Mouse (Mus musculus): Measurements from ENCODE around the gene Agr2. TPM values are rescaled to one million over a fixed set of nuclear protein-coding genes. Genes with fewer than 3 reads are reported as not detected.
A peak's percentile ranks its signal among the peaks of the same experiment; 100 is the strongest.

Gene Agr2
- polyA plus RNA-seq, 1 experiment from 2014 or later, result not detected

DNA sequence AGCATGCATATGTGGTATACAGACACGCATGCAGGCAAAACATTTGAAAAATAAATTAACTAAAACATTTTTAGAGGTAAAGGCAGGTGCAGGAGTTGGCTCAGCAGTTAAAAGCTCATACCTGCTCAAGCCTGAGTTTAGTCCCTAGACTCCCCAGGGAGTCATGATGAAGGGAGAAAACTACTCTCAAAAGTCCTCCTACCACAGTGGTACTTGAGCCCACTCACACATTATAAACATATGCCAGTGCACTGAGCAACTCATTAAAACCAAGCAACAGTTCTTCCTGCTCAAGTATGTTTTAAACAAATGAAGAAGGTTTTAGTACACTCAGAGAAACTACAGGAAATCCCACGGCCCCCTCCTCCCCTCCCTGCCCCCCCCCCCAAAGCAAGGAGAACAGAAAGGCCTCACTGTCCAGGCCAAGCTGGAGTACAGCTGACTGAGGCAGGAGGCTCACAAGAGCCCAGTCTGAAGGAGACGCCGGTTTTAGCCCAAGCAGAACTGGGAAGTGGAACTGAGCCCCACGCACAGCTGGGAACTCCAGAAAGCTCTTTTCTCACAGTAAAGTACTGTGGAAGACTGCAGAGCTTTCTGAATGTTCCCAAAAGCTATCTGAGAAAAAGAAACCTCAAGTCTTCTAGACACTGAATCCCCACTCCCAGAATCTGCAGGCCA is 36.4 kb downstream of the Agr2 start:
- WGBS, result 80% methylated on average over 5 of the region's 5 CpGs
- H3K9me3 ChIP-seq (ENCODE audit: control insufficient read depth, low read length), result no peaks in the 10 kb centered on the region
- H3K4me1 ChIP-seq (ENCODE audit: control insufficient read depth, insufficient read depth, low read length), result no peaks in the 10 kb centered on the region
- H3K36me3 ChIP-seq (ENCODE audit: control insufficient read depth, insufficient read depth, low read length), result no peaks in the 10 kb centered on the region
- ATAC-seq (ENCODE audit: low FRiP score, low TSS enrichment) (no peak), DNase-seq (no peak)
- H3K4me3 ChIP-seq (replicated peaks; ENCODE audit: low read depth, low read length), result no peak overlapping the region
- H3K9ac ChIP-seq (replicated peaks; ENCODE audit: low read length), result no peak overlapping the region
- no peak overlapping the region for H3K4me2 ChIP-seq (ENCODE audit: low read length)
- H3K27ac ChIP-seq (replicated peaks; ENCODE audit: low read depth, low read length), result no peak overlapping the region
- no peaks in the 10 kb centered on the region for H3K27me3 ChIP-seq (ENCODE audit: control insufficient read depth, insufficient read depth, low read length)

DNA sequence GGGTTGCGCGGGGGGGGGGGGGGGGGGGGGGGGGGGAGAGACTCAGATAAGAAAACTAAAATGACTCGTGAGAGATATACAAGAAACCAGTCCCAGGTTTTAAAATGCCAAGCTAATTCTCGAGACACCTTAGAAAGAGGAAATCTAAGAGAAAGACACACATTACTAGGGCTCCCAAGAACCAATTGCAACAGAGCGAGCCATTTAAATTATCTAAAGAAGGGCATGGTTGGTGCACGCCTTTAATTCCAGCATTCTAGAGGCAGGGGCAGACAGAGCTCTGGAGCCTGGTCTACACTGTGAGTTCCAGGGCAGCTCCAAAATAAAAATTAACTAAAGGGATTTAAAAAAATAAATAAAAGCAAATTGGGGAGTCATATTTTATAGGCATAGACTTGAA is 37.0 kb downstream of the Agr2 start:
- H3K27me3 ChIP-seq (ENCODE audit: control insufficient read depth, insufficient read depth, low read length), result no peaks in the 10 kb centered on the region
- no peak overlapping the region for H3K4me3 ChIP-seq (replicated peaks; ENCODE audit: low read depth, low read length)
- H3K9me3 ChIP-seq (ENCODE audit: control insufficient read depth, low read length), result peaks cover 6% of the 10 kb centered on the region
- ATAC-seq (ENCODE audit: low FRiP score, low TSS enrichment) (no peak), DNase-seq (no peak)
- no peaks in the 10 kb centered on the region for H3K4me1 ChIP-seq (ENCODE audit: control insufficient read depth, insufficient read depth, low read length)
- 84% methylated on average over 4 of the region's 6 CpGs for WGBS
- no peaks in the 10 kb centered on the region for H3K36me3 ChIP-seq (ENCODE audit: control insufficient read depth, insufficient read depth, low read length)
- no peak overlapping the region for H3K4me2 ChIP-seq (ENCODE audit: low read length)
- H3K9ac ChIP-seq (replicated peaks; ENCODE audit: low read length), result no peak overlapping the region
- H3K27ac ChIP-seq (replicated peaks; ENCODE audit: low read depth, low read length), result no peak overlapping the region

DNA sequence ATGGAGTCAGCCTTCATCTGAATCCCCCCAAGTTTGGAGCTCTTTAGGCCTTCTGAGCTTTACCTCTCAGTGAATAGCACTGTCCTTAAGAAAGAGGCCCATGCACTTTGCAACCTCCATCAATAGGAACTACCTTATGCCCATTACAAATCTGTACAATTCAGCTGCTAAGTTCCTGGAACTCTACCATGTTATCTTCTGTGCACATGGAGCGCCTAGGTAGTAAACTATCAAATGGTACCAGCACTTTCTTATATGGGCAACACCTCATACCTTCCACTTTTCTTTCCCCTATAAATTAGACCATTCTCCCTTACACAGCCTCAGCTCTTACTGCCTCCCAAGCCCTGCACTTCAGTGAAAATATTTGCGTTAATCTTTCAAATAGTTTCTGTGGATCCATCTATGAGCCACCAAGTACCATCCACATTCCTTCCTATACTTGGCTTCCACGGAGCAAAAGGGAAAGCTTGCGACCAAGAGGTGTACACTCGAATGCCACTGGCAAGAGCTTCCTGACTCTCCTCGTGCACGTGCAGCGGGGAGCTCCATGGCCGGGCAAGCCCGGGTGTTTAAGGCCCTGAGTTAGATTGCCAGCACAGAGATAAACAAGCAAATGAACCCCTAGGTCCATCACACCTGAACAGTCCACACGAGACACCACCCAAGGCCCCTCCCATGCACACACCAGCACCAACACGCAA is 38.1 kb downstream of the Agr2 start:
- ATAC-seq (ENCODE audit: low FRiP score, low TSS enrichment) (no peak), DNase-seq (no peak)
- Histone ChIP-seq H3K9ac (replicated peaks; ENCODE audit: low read length) (no peak overlapping the region), H3K9me3 (ENCODE audit: control insufficient read depth, low read length) (peaks cover 12% of the 10 kb centered on the region), H3K27me3 (ENCODE audit: control insufficient read depth, insufficient read depth, low read length) (no peaks in the 10 kb centered on the region), H3K27ac (replicated peaks; ENCODE audit: low read depth, low read length) (no peak overlapping the region), H3K4me2 (ENCODE audit: low read length) (no peak overlapping the region), H3K4me1 (ENCODE audit: control insufficient read depth, insufficient read depth, low read length) (no peaks in the 10 kb centered on the region), H3K4me3 (replicated peaks; ENCODE audit: low read depth, low read length) (no peak overlapping the region), H3K36me3 (ENCODE audit: control insufficient read depth, insufficient read depth, low read length) (no peaks in the 10 kb centered on the region)
- 94% methylated on average over 12 of the region's 12 CpGs for WGBS

DNA sequence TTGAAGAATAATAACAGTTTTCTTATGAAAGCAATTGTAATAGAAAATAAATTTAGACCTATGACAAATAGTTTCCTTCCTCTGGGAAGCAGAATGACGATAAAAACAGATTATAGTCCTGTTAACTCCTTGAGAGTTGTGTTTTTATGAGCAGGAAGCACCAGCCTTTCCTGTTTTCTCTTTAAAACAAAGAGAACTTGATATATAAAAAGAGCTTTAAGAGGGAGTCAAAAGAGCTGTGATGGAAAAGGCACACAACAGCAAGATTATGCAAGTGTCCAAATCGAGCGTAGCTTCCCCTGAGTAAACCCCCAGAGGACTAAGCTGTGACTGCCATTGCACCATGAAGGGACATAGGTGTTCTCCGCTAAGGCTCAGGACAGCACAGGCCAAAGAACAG is 39.7 kb downstream of the Agr2 start:
- Histone ChIP-seq H3K9ac (replicated peaks; ENCODE audit: low read length) (no peak overlapping the region), H3K27ac (replicated peaks; ENCODE audit: low read depth, low read length) (no peak overlapping the region), H3K4me3 (replicated peaks; ENCODE audit: low read depth, low read length) (no peak overlapping the region), H3K4me1 (ENCODE audit: control insufficient read depth, insufficient read depth, low read length) (no peaks in the 10 kb centered on the region), H3K4me2 (ENCODE audit: low read length) (no peak overlapping the region), H3K27me3 (ENCODE audit: control insufficient read depth, insufficient read depth, low read length) (no peaks in the 10 kb centered on the region), H3K9me3 (ENCODE audit: control insufficient read depth, low read length) (peaks cover 19% of the 10 kb centered on the region), H3K36me3 (ENCODE audit: control insufficient read depth, insufficient read depth, low read length) (no peaks in the 10 kb centered on the region)
- WGBS, result 80% methylated on average over 4 of the region's 4 CpGs
- DNase-seq (no peak), ATAC-seq (ENCODE audit: low FRiP score, low TSS enrichment) (no peak)

DNA sequence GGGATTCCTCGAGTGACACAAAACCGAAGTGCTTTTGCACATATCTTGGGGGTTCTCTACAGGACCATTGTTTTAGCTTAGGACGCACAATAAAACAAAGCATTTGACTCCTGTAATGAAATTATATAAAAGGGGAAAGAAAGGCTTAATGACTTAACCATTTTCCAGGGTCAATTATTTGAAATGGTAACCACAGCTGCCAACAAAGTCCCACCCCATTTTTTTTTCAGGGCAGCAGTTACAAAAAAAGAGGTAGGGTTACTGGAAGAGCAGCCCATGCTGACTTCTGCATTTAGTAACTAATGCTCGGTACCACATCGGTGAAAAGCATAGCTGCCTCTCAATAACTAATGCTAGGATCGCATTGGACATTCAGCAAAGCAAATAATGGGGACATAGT is 42.8 kb downstream of the Agr2 start:
- Histone ChIP-seq H3K27ac (replicated peaks; ENCODE audit: low read depth, low read length) (no peak overlapping the region), H3K36me3 (ENCODE audit: control insufficient read depth, insufficient read depth, low read length) (no peaks in the 10 kb centered on the region), H3K9me3 (ENCODE audit: control insufficient read depth, low read length) (peaks cover 19% of the 10 kb centered on the region), H3K9ac (replicated peaks; ENCODE audit: low read length) (no peak overlapping the region), H3K27me3 (ENCODE audit: control insufficient read depth, insufficient read depth, low read length) (no peaks in the 10 kb centered on the region), H3K4me2 (ENCODE audit: low read length) (no peak overlapping the region), H3K4me1 (ENCODE audit: control insufficient read depth, insufficient read depth, low read length) (peaks cover 13% of the 10 kb centered on the region), H3K4me3 (replicated peaks; ENCODE audit: low read depth, low read length) (no peak overlapping the region)
- no peak for DNase-seq
- ATAC-seq (ENCODE audit: low FRiP score, low TSS enrichment), result no peak
- WGBS, result 97% methylated on average over 6 of the region's 6 CpGs

DNA sequence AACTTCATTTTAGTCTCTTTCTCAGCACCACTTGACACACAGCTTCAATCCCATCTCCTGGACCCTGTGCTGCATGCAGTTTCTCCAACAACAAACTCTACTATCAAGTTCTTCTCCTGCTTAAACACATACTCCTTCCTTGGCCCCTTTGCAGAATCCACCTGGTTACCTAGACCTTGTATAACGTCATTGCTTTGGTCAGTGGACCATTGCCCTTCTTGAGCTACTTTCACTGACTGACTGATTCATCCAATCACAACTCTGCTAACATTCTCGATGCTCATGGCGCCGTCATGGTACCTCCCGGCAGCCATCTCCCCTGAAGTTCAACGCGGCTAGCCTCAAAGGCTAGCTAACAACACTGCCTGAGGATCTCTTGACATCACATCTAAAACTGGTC is 43.4 kb downstream of the Agr2 start:
- no peak for DNase-seq
- no peaks in the 10 kb centered on the region for H3K36me3 ChIP-seq (ENCODE audit: control insufficient read depth, insufficient read depth, low read length)
- 97% methylated on average over 7 of the region's 7 CpGs for WGBS
- no peak overlapping the region for H3K9ac ChIP-seq (replicated peaks; ENCODE audit: low read length)
- H3K4me2 ChIP-seq (ENCODE audit: low read length), result no peak overlapping the region
- H3K4me1 ChIP-seq (ENCODE audit: control insufficient read depth, insufficient read depth, low read length), result peaks cover 19% of the 10 kb centered on the region
- no peak overlapping the region for H3K27ac ChIP-seq (replicated peaks; ENCODE audit: low read depth, low read length)
- H3K27me3 ChIP-seq (ENCODE audit: control insufficient read depth, insufficient read depth, low read length), result no peaks in the 10 kb centered on the region
- H3K4me3 ChIP-seq (replicated peaks; ENCODE audit: low read depth, low read length), result no peak overlapping the region
- no peak for ATAC-seq (ENCODE audit: low FRiP score, low TSS enrichment)
- H3K9me3 ChIP-seq (ENCODE audit: control insufficient read depth, low read length), result peaks cover 19% of the 10 kb centered on the region

DNA sequence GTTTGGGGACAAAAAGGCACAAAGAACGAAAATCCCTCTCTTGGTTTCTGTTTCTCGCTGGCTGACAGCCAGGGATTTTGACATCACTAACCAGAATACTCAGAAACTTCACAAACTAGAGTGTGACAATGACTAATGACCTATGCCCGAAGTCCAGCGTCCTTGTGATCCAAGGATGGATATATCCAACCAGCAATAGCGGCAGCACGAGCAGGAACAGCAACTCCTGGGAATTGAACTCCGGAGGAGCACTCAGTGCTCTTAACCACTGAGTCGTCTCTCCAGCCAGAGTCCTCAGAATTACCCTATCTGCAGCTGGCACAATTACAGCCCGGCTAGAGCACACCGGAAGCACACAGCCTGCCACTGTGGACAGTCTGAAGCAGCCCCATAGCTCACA is 44.1 kb downstream of the Agr2 start:
- WGBS, result 96% methylated on average over 10 of the region's 10 CpGs
- H3K4me3 ChIP-seq (replicated peaks; ENCODE audit: low read depth, low read length), result no peak overlapping the region
- H3K9me3 ChIP-seq (ENCODE audit: control insufficient read depth, low read length), result peaks cover 19% of the 10 kb centered on the region
- no peak for ATAC-seq (ENCODE audit: low FRiP score, low TSS enrichment)
- no peaks in the 10 kb centered on the region for H3K36me3 ChIP-seq (ENCODE audit: control insufficient read depth, insufficient read depth, low read length)
- no peak overlapping the region for H3K9ac ChIP-seq (replicated peaks; ENCODE audit: low read length)
- no peak overlapping the region for H3K27ac ChIP-seq (replicated peaks; ENCODE audit: low read depth, low read length)
- H3K27me3 ChIP-seq (ENCODE audit: control insufficient read depth, insufficient read depth, low read length), result no peaks in the 10 kb centered on the region
- H3K4me1 ChIP-seq (ENCODE audit: control insufficient read depth, insufficient read depth, low read length), result peaks cover 20% of the 10 kb centered on the region
- no peak for DNase-seq
- no peak overlapping the region for H3K4me2 ChIP-seq (ENCODE audit: low read length)

DNA sequence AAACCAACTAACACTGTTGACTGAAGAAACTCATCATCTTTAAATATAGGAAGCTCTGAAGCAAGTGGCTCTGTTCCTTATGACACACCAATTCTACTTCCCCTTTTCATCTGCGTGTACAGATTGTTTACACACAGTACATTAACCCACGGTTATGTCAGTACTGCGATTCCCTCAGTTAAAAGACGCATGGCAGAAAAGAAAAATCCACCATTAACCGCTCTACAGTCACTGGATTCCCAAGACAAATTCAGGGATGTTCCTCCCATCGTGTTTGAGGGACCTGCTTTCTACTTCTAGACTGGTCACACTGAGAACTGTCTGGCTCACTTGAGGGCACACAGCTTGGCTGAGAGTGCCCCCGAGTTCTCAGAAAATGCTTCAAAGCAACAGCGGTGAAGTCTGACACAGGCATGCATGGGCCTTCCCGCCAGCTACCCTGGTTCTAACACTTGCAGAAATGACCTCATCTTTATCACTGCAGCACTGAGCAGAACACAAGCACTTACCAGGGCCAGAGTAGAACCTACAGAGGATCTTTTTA is 46.9 kb downstream of the Agr2 start:
- WGBS, result 79% methylated on average over 9 of the region's 9 CpGs
- no peak overlapping the region for H3K27ac ChIP-seq (replicated peaks; ENCODE audit: low read depth, low read length)
- peak overlapping the region; percentile 94 for H3K4me3 ChIP-seq (replicated peaks; ENCODE audit: low read depth, low read length)
- H3K27me3 ChIP-seq (ENCODE audit: control insufficient read depth, insufficient read depth, low read length), result no peaks in the 10 kb centered on the region
- peaks cover 14% of the 10 kb centered on the region for H3K9me3 ChIP-seq (ENCODE audit: control insufficient read depth, low read length)
- H3K9ac ChIP-seq (replicated peaks; ENCODE audit: low read length), result 0 out of 2 replicates have a peak overlapping the region, but pooled peaks have one; percentile 12
- H3K36me3 ChIP-seq (ENCODE audit: control insufficient read depth, insufficient read depth, low read length), result no peaks in the 10 kb centered on the region
- DNase-seq (peak; percentile 26), ATAC-seq (ENCODE audit: low FRiP score, low TSS enrichment) (no peak)
- peaks cover 20% of the 10 kb centered on the region for H3K4me1 ChIP-seq (ENCODE audit: control insufficient read depth, insufficient read depth, low read length)
- peak overlapping the region; percentile 75 for H3K4me2 ChIP-seq (ENCODE audit: low read length)

Measured in midbrain, embryonic 14.5 days (tissue).